Mouse (Mus musculus): ENCODE measurements around the gene Spag9. TPM values are rescaled to one million over a fixed set of nuclear protein-coding genes. Genes with fewer than 3 reads are reported as not detected.
"Not testable (repeated sequence)": the region's sequence is repeated elsewhere in the genome, so short reads cannot be mapped to it uniquely, and the experiment has no call there.

Gene Spag9
- polyA plus RNA-seq, 1 experiment, result 62.4 TPM

- Histone ChIP-seq H3K27ac (ENCODE audit: insufficient read depth, low read depth, low read length) (no peak overlapping the region), H3K4me1 (ENCODE audit: control insufficient read depth, insufficient read depth, low read length) (peaks cover 27% of the 10 kb centered on the region), H3K4me3 (ENCODE audit: insufficient read depth, low read length) (peak overlapping the region; percentile 92)
- TF ChIP-seq CTCF (IDR thresholded peaks at IDR 0.05; ENCODE audit: low read depth, low read length) (no peak; the same call in 1 of the 2 replicates), POLR2A (IDR thresholded peaks at IDR 0.05; ENCODE audit: borderline replicate concordance, low read depth, low read length) (no peak)
Measured at GRCm38 (mm10) chr11:93997141-93997775, 1.4 kb downstream of the Spag9 start.

DNA sequence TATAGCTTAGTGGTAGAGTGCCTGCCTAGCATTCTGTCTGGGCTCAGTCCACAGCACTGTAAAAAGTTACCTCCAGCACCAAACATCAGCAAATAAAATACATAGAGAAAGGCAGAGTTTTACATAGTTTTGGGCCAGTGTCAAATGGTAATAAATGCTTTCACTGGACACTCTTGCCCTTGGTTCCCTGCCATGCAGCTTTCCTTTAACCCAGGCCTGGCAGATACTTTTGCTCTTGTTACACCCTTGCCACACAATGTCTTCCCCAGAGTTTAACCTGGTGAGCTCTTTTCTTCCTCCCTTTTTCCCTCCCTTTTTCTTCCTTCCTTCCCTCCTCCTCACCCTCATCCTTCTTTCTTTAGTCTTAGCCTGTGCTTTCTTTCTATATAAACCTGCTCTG is 3.4 kb downstream of the Spag9 start:
- Histone ChIP-seq H3K4me1 (ENCODE audit: control insufficient read depth, insufficient read depth, low read length) (peaks cover 29% of the 10 kb centered on the region), H3K4me3 (ENCODE audit: insufficient read depth, low read length) (no peak overlapping the region), H3K27ac (ENCODE audit: insufficient read depth, low read depth, low read length) (no peak overlapping the region)
- TF ChIP-seq CTCF (IDR thresholded peaks at IDR 0.05; ENCODE audit: low read depth, low read length) (no peak), POLR2A (IDR thresholded peaks at IDR 0.05; ENCODE audit: borderline replicate concordance, low read depth, low read length) (no peak)

GRCm38 (mm10) chr11:94003346-94003745 is 7.5 kb downstream of the Spag9 start:
- Histone ChIP-seq H3K4me3 (ENCODE audit: insufficient read depth, low read length) (no peak overlapping the region), H3K27ac (ENCODE audit: insufficient read depth, low read depth, low read length) (no peak overlapping the region), H3K4me1 (ENCODE audit: control insufficient read depth, insufficient read depth, low read length) (peaks cover 20% of the 10 kb centered on the region)
- no peak for TF ChIP-seq POLR2A (IDR thresholded peaks at IDR 0.05; ENCODE audit: borderline replicate concordance, low read depth, low read length)
- no peak for TF ChIP-seq CTCF (IDR thresholded peaks at IDR 0.05; ENCODE audit: low read depth, low read length)

DNA sequence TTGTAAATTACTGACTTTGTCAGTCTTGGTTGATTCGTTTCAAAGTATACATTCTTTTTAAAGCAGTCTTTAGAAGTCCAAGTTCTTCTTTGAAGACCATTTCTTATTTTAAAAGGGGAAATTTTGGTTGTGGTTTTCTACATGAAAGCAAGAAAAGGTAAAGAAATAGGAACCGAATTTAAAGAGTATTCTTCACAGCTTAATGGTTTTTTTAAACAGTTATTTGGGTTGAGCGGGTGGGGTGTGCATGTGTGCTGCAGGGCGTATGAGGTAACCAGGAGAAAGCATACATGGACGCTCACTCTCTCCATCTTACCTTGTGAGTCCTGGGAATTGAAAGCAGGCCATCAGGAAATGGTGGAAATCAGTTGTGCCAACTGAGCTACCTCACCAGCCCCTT is 23.2 kb downstream of the Spag9 start:
- TF ChIP-seq POLR2A (IDR thresholded peaks at IDR 0.05; ENCODE audit: borderline replicate concordance, low read depth, low read length), result no peak
- no peak for TF ChIP-seq CTCF (IDR thresholded peaks at IDR 0.05; ENCODE audit: low read depth, low read length)
- H3K4me3 ChIP-seq (ENCODE audit: insufficient read depth, low read length), result no peak overlapping the region
- H3K4me1 ChIP-seq (ENCODE audit: control insufficient read depth, insufficient read depth, low read length), result peaks cover 2% of the 10 kb centered on the region; the same call in 1 of the 2 replicates
- no peak overlapping the region for H3K27ac ChIP-seq (ENCODE audit: insufficient read depth, low read depth, low read length)

DNA sequence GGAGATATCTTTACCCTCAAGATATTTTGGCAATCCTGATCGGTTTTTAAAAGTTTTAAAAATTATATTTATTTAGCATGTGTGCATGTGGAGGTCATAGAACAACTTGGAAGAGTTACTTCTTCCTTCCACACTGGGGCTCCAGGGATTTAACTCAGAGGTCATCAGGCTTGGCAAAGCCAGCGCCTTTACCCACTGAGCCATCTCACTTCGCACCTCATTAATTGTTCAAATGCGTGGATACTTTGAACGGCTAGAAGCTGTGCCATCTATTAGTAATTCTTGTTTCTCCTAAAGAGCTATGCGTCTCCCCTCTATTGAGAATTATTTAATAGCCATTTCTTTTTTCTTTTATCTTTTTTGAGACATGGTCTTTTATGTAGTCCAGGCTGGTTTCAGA is 24.5 kb downstream of the Spag9 start:
- no peak overlapping the region for H3K27ac ChIP-seq (ENCODE audit: insufficient read depth, low read depth, low read length)
- no peak overlapping the region for H3K4me3 ChIP-seq (ENCODE audit: insufficient read depth, low read length)
- no peak for TF ChIP-seq CTCF (IDR thresholded peaks at IDR 0.05; ENCODE audit: low read depth, low read length)
- no peak for TF ChIP-seq POLR2A (IDR thresholded peaks at IDR 0.05; ENCODE audit: borderline replicate concordance, low read depth, low read length)
- H3K4me1 ChIP-seq (ENCODE audit: control insufficient read depth, insufficient read depth, low read length), result peaks cover 4% of the 10 kb centered on the region; the same call in 1 of the 2 replicates

DNA sequence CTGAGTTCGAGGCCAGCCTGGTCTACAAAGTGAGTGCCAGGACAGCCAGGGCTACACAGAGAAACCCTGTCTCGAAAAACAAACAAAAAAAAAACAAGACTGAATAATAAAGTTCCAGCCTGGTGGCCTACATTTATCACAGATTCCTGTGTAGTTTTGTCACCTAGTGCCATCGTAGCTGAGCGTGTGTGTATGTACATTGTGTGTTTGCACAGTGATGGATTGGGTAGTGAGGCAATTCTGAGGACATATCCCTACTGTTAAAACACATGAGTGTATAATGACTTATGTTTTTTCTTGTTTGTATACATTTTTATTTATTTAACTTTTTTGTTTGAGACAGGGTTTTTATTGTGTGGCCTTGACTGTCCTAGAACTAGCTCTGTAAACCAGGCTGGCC is 30.4 kb downstream of the Spag9 start:
- TF ChIP-seq POLR2A (IDR thresholded peaks at IDR 0.05; ENCODE audit: borderline replicate concordance, low read depth, low read length) (no peak), CTCF (IDR thresholded peaks at IDR 0.05; ENCODE audit: low read depth, low read length) (no peak)

DNA sequence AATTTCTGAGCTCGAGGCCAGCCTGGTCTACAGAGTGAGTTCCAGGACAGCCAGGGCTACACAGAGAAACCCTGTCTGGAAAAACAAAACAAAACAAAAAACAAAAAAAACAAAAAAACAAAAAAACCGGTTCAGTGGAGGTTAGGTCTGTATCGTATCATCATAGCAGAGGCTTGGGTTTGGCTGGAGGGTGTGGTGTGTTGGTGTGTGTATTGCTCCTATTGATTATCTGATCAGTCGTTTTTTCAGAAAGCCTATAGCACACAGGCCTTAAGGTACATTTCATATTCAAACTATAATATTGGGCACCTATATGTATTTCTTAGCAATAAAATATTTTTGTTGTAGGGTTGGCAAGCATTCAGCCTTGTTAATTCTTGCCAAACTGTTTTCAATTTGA is 36.2 kb downstream of the Spag9 start:
- no peak overlapping the region for H3K27ac ChIP-seq (ENCODE audit: insufficient read depth, low read depth, low read length)
- H3K4me3 ChIP-seq (ENCODE audit: insufficient read depth, low read length), result no peak overlapping the region
- TF ChIP-seq POLR2A (IDR thresholded peaks at IDR 0.05; ENCODE audit: borderline replicate concordance, low read depth, low read length) (no peak), CTCF (IDR thresholded peaks at IDR 0.05; ENCODE audit: low read depth, low read length) (no peak)
- H3K4me1 ChIP-seq (ENCODE audit: control insufficient read depth, insufficient read depth, low read length), result peaks cover 12% of the 10 kb centered on the region

More for the DNA sequence above, 30.4 kb downstream of the Spag9 start:
- Histone ChIP-seq H3K4me1 (ENCODE audit: control insufficient read depth, insufficient read depth, low read length) (peaks cover 11% of the 10 kb centered on the region; the same call in 1 of the 2 replicates), H3K27ac (ENCODE audit: insufficient read depth, low read depth, low read length) (no peak overlapping the region), H3K4me3 (ENCODE audit: insufficient read depth, low read length) (no peak overlapping the region)

- Histone ChIP-seq H3K27ac (ENCODE audit: insufficient read depth, low read depth, low read length) (no peak overlapping the region), H3K4me1 (ENCODE audit: control insufficient read depth, insufficient read depth, low read length) (peaks cover 12% of the 10 kb centered on the region), H3K4me3 (ENCODE audit: insufficient read depth, low read length) (no peak overlapping the region)
- TF ChIP-seq POLR2A (IDR thresholded peaks at IDR 0.05; ENCODE audit: borderline replicate concordance, low read depth, low read length), result no peak
- TF ChIP-seq CTCF (IDR thresholded peaks at IDR 0.05; ENCODE audit: low read depth, low read length), result no peak
Measured at GRCm38 (mm10) chr11:94032971-94033370, 37.1 kb downstream of the Spag9 start.

DNA sequence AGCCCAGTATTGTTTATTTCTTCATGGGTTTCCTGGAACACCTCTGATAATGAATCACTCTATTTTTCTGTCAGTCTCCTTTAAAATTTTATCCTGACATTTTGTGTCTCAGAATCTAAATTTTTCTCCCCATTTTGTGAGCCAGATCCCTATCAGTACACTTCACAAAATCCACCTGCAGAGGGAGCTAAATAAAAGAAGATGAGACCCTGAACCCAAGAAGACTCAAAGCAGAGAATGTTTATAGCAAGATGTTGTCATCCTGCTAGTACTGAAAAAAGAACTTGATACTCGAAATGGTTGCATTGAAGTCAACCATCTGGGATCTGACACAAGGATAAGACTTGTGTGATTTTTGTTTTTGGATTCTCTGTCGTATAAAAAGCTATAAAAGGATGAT is 40.1 kb downstream of the Spag9 start:
- Histone ChIP-seq H3K4me3 (ENCODE audit: insufficient read depth, low read length) (no peak overlapping the region), H3K27ac (ENCODE audit: insufficient read depth, low read depth, low read length) (no peak overlapping the region), H3K4me1 (ENCODE audit: control insufficient read depth, insufficient read depth, low read length) (peaks cover 5% of the 10 kb centered on the region)
- no peak for TF ChIP-seq POLR2A (IDR thresholded peaks at IDR 0.05; ENCODE audit: borderline replicate concordance, low read depth, low read length)
- no peak for TF ChIP-seq CTCF (IDR thresholded peaks at IDR 0.05; ENCODE audit: low read depth, low read length)

DNA sequence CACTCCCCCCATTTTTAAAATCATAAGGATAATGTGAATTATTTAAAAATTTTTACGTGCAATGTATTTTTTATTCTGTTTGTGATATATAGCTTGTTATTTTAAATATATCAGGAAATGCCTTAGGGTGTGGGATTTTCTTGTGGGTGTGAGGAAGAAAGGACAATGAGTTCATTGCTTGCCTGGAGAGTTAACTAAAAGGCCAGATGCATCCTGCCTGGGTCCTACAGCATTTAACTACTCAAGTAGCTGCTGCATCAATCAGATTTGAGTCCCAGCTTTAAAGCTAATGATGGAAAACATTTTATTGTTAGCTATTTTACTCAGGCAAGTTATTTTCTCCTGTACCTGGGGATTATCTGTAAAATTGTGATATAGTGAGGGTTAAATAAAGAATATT is 45.6 kb downstream of the Spag9 start:
- Histone ChIP-seq H3K27ac (ENCODE audit: insufficient read depth, low read depth, low read length) (no peak overlapping the region), H3K4me3 (ENCODE audit: insufficient read depth, low read length) (no peak overlapping the region), H3K4me1 (ENCODE audit: control insufficient read depth, insufficient read depth, low read length) (no peaks in the 10 kb centered on the region)
- no peak for TF ChIP-seq POLR2A (IDR thresholded peaks at IDR 0.05; ENCODE audit: borderline replicate concordance, low read depth, low read length)
- TF ChIP-seq CTCF (IDR thresholded peaks at IDR 0.05; ENCODE audit: low read depth, low read length), result no peak

DNA sequence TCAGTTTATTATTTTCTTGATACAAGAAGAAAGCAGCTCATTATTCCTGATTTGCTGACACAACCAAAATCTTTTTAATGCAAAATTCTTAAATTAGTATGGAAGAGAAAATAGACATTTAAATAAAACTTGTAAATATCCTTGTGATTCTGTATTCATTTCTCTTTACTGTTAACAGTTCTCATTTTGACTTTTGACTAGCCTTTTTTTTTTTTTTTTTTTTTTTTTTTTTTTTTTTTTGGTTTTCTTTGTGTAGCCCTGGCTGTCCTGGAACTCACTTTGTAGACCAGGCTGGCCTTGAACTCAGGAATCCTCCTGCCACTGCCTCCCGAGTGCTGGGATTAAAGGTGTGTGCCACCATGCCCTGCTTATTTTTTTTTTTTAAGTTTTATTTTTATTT is 46.4 kb downstream of the Spag9 start:
- not testable (repeated sequence) for H3K4me3 ChIP-seq (ENCODE audit: insufficient read depth, low read length); H3K27ac ChIP-seq (ENCODE audit: insufficient read depth, low read depth, low read length); H3K4me1 ChIP-seq (ENCODE audit: control insufficient read depth, insufficient read depth, low read length)

Data from bone marrow macrophage, adult 2 months (primary cell).